Mouse (Mus musculus) erythroblast, embryonic 14.5 days (primary cell): ENCODE measurements around the gene BC037034.

ENCODE experiments used
- GATA1 ChIP-seq: IDR thresholded peaks from 2 replicates; pipeline ENCODE4 v1.6.1; 2012; ENCODE audit warnings: low read length, inconsistent platforms, mixed read lengths
- TAL1 ChIP-seq: IDR thresholded peaks from 3 replicates; pipeline ENCODE4 v1.6.1; 2012; ENCODE audit warnings: low read length, inconsistent platforms, mixed read lengths

DNA sequence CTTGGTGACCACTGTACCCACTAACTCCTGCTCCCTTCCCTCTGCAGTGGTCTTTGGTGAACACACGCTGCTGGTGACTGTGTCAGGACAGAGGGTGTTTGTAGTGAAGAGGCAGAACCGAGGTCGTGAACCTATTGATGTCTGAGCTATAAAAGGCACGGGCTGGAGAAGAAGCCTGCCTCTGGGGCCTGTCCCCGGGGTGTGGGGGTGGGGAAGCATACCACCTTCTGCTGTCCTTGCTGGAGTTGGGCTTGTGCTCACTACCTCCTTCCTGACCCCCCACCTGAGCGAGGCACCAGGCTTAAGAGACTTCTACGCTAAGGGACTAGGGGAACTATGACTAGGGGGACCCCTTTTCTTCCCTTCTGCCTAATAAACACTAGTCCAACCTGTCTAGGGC, 4.8 kb downstream of the BC037034 start:
- TF ChIP-seq GATA1 (no peak), TAL1 (no peak)
